Mouse (Mus musculus) megakaryocyte, adult 5-6 weeks (primary cell): ENCODE data around the gene Gm45753. TPM values are rescaled to one million over a fixed set of nuclear protein-coding genes. Genes with fewer than 3 reads are reported as not detected.

Experiments used
- ATAC-seq: 2 replicates; pipeline ENCODE4 v1.8.0; 2016; ENCODE audit warnings: mild to moderate bottlenecking, inconsistent platforms; ENCODE audit not compliant: poor library complexity, severe bottlenecking
- total RNA-seq, 2 experiments: library from RNA; stranded (forward) in 1 of 2; stranded (reverse) in 1 of 2; fragments of 153-499, 151-499 nt in 1 of 2; fragments of 221-1000, 200-1000 nt in 1 of 2; gene quantifications; 2 replicates each; pipeline versions ENCODE4 v1.2.3 to v1.2.4; 2015 to 2017

Gene Gm45753
- total RNA-seq, 2 experiments from 2014 or later, result not detected

GRCm38 (mm10) chr8:45277453-45277852 lies 30.8 kb downstream of the Gm45753 start:
- ATAC-seq, result no peak

- no peak for ATAC-seq
These were observed 33.9 kb downstream of the Gm45753 start for GRCm38 (mm10) chr8:45274317-45274716.

- no peak for ATAC-seq
These were observed 39.2 kb downstream of the Gm45753 start for GRCm38 (mm10) chr8:45269056-45269455.

- no peak for ATAC-seq
These were observed 39.8 kb downstream of the Gm45753 start for GRCm38 (mm10) chr8:45268485-45268884.

- no peak for ATAC-seq
These were observed 40.5 kb downstream of the Gm45753 start for GRCm38 (mm10) chr8:45267611-45268391.

- no peak for ATAC-seq
These were observed 41.3 kb downstream of the Gm45753 start for GRCm38 (mm10) chr8:45266993-45267392.

- no peak for ATAC-seq
These were observed 43.3 kb downstream of the Gm45753 start for GRCm38 (mm10) chr8:45264918-45265317.

GRCm38 (mm10) chr8:45262851-45263250 lies 45.4 kb downstream of the Gm45753 start:
- ATAC-seq, result no peak

- no peak for ATAC-seq
These were observed 46.3 kb downstream of the Gm45753 start, which contains the start of gene F11 for GRCm38 (mm10) chr8:45261920-45262319. Gene F11, minus strand, starts transcription at chr8:45262031.

GRCm38 (mm10) chr8:45258421-45258820 lies 49.8 kb downstream of the Gm45753 start:
- no peak for ATAC-seq

GRCm38 (mm10) chr8:45255040-45255439 lies 53.2 kb downstream of the Gm45753 start:
- ATAC-seq, result no peak

GRCm38 (mm10) chr8:45254194-45254842 lies 53.9 kb downstream of the Gm45753 start:
- ATAC-seq, result no peak

GRCm38 (mm10) chr8:45253586-45253985 lies 54.7 kb downstream of the Gm45753 start:
- no peak for ATAC-seq

GRCm38 (mm10) chr8:45253111-45253510 lies 55.2 kb downstream of the Gm45753 start:
- ATAC-seq, result no peak

- no peak for ATAC-seq
These were observed 62.0 kb downstream of the Gm45753 start for GRCm38 (mm10) chr8:45246307-45246706.

- ATAC-seq, result no peak
These were observed 68.9 kb downstream of the Gm45753 start for GRCm38 (mm10) chr8:45239363-45239762.

GRCm38 (mm10) chr8:45238282-45238681 lies 70.0 kb downstream of the Gm45753 start:
- ATAC-seq, result no peak

GRCm38 (mm10) chr8:45236164-45236912 lies 71.9 kb downstream of the Gm45753 start:
- ATAC-seq, result no peak

GRCm38 (mm10) chr8:45235228-45235627 lies 73.0 kb downstream of the Gm45753 start:
- no peak for ATAC-seq

GRCm38 (mm10) chr8:45233256-45233655 lies 75.0 kb downstream of the Gm45753 start:
- no peak for ATAC-seq
